Mouse (Mus musculus) spleen, adult 2 months (tissue): ENCODE data around the gene Nos1ap.

Source experiments
- CTCF ChIP-seq: fragments of 200-500 bp; IDR thresholded peaks from 2 replicates; pipeline ENCODE4 v1.5.1; 2011; ENCODE audit warnings: mild to moderate bottlenecking, inconsistent platforms; ENCODE audit not compliant: insufficient read depth, insufficient read length, insufficient replicate concordance; ENCODE audit errors: extremely low read depth
- POLR2A ChIP-seq: fragments of 200-500 bp; IDR thresholded peaks from 2 replicates; pipeline ENCODE4 v1.6.1; 2011; ENCODE audit warnings: low read depth, low read length, inconsistent platforms

GRCm38 (mm10) chr1:170282415-170283129 lies 307.1 kb downstream of the Nos1ap start:
- no peak for TF ChIP-seq CTCF
- no peak for TF ChIP-seq POLR2A
